Mouse (Mus musculus): ENCODE data around the gene Rps2. TPM values are rescaled to one million over a fixed set of nuclear protein-coding genes. Genes with fewer than 3 reads are reported as not detected.
"Not testable (repeated sequence)": the region's sequence is repeated elsewhere in the genome, so short reads cannot be mapped to it uniquely, and the experiment has no call there.

The Rps2 gene
- total RNA-seq, 2 experiments from 2014 or later = 564 to 585 TPM

DNA sequence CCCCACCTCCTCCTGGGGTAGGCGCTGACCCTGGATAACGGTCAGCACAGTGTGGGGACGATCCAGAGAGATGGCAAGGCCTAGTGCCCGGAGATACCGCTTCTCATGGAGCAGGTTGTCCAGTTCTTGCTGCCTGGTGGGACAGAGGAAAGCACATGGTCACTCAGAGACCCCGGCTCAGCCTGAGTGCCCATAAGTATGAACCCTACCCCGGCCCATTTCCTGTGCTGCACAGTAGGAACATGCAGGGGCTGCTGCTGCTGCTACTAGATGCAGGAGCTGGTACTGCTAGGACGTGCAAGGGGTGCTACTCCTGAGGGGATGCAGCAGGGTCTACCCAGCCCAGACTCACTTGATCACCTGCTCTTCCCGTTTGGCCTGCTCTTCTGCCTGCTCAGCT is 16.7 kb upstream of the Rps2 start:
- no peak for DNase-seq

DNA sequence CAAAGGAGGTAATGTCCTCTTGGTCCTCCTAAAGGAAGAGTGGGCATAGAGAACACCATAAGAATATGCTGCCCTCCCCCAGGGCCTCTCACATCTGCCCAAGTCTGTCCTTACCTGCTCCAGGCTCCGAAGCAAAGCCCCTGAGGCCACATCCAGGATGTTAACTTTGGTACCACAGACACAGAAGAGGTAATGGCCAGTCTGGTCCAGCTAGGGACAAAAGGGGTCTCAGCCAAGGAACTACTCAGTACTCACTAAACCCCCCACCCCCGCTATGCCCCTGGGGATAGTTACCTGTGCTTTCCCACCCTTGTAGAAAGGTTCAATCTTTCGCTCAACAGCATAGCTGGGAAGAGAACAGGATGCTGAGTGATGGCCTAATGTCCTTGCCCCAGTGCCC is 12.1 kb upstream of the Rps2 start:
- DNase-seq = no peak

DNA sequence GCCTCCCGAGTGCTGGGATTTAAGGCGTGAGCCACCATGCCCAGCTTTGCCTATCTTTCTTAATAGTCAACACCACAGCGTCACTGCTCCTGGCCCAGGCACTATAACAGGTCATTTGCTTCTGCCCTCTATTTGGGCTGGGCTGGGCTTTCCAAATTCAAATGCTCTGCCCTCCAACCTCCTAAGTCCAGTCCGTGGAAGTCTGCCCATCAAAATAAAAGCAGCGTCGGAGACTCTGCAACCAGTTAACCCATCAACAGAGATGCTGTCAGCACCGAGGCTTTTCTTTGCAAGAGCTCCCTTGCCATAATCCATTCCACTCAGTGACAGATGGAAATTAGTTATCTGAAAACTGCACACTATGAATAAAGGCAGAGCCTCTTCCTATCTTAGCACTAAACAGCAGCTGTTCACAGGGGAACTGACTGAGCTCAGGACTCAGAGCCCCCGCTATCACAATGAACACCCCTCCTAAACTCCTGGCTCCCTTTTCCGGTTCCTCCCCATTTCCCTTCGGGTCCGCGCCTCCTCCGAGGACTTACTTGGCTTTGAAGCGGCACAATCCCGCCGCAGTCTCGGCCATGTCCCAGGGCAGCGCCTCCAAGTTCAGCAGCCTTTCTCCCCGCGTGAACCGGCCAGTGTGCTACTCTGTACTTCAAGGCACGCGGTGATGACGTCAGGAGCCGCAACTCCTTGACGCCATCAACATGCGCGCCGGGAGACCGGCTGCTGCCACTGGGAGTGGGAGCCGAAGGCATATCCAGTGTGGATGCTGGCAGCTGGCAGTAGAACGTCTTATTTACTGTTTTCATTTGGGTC is 10.7 kb upstream of the Rps2 start, which contains the start of gene Tbl3:
Gene Tbl3, minus strand, starts transcription at position 679 of the 819 bp plus-strand sequence.
- DNase-seq = peak; percentile 87

DNA sequence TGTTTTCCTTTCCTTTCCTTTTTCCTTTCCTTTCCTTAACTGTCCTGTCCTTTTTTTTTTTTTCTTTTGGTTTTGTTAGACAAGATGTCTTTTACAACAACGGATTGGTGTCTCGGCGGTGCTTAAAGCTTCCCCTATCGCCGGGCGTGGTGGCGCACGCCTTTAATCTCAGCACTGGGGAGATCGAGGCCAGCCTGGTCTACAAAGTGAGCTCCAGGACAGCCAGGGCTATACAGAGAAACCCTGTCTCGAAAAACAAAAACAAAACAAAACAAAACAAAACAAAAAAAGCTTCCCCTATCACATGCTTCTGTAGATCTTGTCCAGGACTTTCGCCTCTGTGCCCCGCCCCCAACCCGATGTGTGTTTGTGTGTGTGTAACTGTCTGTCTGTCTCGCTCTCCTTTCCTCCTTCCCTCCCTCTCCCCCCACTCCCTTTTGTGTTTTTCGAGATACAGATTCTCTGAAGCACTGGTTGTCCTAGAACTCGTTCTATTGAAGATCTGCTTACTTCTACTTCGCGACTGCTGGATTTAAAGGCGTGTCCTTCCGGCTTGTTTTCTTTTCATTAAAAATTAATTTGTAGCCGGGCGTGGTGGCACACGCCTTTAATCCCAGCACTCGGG is 10.0 kb upstream of the Rps2 start:
- DNase-seq = no peak

DNA sequence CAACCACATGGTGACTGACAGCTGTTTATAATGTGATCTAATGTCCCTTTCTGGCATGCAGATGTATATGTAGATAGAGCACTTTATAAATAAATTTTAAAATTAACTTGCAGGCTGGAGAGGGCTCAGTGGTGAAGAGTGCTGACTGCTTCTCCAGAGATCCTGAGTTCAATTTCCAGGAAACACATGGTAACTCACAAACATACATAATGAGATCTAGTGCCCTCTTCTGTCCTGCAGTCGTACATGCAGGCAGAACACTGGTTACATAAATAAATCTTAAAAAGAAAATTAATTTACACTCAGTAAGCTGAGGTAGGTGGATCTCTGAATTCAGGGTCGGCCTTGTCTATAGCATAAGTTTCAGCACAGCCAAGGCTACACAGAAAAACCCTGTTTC is 9.3 kb upstream of the Rps2 start:
- no peak for DNase-seq

DNA sequence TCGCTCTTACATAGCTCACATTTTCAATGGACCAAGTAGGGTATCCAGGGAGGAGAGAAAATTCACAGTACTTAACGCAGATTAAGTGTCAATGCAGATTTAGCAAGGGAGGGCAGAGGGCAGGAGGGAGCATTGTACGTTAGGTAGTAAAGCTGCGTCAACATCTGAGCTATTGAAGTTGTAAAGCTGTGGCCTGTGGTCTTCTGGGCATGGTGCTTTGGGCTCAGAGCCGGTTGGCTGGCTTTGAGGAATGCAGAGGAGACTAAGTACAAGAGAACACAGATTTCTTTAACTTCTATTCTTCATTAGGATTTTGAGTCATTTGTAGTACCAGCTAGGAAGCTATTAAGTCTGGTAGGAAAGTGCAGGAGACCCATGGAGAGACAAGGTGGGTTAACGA is 2.4 kb upstream of the Rps2 start:
- DNase-seq = no peak

DNA sequence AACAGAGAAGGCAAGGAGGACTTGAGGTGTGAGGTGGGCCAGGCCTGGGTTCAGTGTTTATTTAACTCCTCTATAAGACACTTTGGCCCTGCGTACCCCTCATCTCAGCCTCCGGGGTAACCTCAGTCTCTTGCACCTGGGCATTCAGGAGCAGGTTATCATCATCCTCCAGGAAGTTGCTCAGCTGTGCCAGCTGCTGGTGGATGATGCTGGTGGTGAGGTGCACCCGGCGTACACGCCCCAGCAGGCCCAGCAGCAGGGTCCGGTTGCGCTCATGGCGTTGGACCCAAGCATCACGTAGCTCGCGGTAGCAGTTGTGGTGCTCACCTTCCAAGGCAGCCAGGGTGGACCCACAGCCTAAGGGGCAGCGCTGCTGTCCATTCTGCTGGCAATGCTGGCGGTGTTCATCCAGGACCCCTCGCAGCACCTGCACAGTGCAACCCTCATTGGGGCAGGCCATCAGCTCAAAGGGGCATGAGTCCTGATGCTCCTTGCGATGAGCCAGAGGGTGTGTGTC is 1.7 kb upstream of the Rps2 start:
- no peak for DNase-seq

DNA sequence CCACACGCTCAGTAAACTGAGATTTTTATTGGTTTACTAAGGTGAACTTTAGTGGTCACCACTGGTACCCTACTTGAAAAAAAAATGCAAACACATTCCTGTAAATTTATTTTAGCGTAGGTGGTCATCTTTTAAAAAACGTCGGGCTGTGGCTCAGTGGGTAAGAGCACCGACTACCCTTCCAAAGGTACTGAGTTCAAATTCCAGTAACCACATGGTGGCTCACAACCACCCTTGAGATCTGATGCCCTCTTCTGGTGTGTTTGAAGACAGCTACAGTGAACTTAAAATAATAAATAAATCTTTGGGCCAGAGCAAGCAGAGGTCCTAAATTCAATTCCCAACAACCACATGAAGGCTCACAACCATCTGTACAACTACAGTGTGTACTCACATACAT is 1.0 kb downstream of the Rps2 start:
- DNase-seq = not testable (repeated sequence)

DNA sequence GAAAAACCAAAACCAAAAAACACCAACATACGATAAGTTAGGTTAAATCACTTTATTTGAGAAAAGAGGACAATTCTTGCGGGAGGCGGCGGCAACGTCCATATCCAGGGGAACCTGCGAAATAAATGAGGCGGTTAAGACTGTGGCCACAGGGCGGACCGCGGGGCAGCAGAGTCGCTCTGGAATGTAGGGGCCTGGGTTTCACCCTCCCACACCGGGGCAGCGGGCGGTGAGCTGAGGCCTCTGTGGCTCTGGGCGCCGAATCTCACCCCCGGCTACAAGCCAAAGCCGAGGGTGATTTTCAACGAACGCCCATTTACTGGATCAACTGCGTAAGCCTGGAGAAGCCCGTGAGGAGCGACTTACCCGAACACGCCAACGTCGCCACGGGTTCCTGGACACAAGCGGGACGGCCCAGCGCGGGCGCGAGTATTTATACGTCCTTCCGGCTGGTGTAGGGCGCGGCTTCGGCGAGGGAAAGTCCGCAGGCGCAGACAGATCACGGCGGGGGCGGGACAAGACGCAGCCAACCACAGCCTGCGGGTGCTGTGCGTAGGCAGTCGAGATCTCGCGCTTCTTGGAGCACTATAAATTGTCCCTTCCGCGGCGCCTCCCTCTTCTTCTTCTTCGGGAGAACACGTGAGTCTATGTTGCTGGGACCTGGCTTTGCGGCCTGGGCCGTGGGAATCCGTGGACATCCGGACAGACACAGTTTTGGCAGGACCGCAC is 1.7 kb downstream of the Rps2 start:
- peak; percentile 98 for DNase-seq

DNA sequence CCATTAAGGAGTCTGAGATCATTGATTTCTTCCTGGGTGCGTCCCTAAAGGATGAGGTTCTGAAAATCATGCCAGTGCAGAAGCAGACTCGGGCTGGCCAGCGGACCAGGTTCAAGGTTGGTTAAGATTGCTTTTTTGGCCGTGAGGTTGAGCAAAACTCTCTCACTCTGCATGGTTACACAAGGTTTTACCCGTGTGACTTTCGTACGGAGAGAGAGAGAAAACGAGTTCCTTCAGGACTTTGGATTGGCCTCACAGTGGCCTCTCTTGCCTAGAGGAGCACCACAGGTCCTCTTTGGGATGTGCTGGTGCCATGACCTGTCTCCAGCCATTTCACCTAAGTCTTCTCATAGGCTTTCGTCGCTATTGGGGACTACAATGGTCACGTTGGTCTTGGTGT is 2.7 kb downstream of the Rps2 start:
- not testable (repeated sequence) for DNase-seq

DNA sequence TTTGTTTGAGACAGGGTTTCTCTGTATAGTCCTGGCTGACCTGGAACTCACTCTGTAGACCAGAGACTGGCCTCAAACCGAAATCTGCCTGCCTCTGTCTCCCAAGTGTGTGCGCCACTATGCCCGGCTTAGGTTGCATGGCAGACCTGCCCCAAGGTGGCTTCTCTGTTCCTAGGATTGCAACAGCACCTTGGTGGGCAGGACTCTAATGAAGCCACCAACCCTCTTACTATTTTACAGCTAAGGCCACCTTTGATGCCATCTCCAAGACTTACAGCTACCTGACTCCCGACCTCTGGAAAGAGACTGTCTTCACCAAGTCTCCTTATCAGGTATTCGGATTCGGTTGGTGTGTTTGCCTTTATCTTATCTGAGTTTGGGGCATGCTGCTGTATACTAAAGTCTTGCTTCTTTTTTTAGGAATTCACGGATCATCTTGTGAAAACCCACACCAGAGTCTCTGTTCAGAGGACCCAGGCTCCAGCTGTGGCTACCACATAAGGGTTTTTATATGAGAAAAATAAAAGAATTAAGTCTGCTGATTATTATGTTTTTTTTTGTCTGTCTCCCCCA is 3.6 kb downstream of the Rps2 start:
- not testable (repeated sequence) for DNase-seq

DNA sequence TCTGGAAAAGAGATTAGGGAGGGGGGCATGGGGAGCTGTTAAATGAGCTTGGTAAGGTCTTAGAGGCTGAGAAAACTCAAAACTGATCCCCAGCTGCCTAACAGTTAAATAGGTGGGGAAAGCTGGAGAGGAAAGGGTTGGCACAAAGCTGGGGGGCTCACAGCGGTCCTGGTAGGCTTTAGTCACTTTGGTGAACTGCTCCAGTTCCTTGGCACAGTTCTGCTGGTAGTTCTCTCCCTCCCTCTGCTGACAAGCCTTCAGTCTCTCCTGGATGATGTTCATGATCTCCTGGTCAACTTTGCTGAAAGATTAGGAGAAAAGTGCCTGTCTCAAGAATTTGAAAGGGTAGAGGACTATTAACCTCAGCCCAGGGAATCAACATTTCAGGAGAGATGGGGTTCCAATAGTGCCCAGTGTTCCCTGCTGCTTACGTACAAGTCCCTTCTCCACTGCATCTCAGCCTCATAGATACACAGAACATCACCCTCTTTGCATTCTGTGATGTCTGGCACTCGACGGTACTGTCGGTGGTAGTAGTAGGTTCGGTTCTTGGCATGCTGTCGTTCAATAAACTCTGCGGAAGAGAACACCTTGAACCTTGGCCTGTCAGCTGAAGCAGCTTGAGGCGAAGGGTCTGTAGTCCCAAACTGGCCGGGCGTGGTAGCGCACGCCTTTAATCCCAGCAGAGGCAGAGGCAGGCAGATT is 4.5 kb downstream of the Rps2 start:
- DNase-seq = no peak

DNA sequence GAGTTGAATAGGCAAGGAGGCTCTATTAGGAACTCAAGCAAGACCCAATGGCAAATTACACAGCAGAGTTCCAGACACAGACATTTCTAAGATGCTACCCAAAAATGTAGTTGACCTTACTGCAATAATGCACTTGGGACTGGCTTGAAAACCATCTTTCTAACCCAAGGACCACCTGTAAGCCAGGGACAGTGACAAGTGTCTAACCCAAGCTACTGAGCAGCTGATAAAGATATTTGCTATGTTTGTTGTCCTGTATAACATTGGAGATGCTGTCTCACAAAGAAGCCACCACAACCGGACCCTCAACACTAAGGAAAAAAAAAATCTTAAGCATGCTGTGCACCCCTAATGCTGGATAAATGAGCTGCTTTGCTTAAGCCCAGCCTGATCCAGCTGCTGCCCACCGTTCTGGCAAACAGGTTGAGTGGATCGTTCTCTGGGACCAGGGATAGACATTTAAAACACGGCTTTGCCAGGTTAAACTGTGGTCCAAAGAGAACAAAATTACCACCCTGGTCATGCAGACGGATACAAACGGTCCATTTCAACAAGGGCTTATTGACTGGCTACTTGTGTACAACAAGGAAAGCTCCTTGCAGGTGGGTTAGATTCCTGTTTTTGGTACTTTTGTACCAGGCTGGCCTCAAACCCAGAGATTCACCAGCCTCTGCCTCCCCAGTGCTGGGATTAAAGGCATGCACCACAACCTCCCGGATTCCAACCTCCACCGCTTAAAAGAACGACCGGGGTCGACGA is 5.4 kb downstream of the Rps2 start:
- no peak for DNase-seq

DNA sequence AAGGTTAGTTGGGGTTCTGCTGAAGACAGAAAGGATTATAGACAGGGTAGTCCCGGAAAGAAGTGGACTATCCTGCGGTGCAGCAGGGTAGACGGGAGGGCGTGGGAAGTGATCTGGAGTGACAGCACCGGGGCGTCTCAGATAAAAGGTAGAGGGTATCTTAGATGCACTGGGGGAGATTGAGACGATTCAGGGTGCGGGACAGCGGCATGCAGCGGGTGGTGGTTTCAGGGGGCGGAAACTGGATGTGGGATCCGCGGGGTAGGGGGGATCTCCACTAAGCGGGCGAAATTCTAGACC is 5.9 kb downstream of the Rps2 start:
- DNase-seq = no peak

DNA sequence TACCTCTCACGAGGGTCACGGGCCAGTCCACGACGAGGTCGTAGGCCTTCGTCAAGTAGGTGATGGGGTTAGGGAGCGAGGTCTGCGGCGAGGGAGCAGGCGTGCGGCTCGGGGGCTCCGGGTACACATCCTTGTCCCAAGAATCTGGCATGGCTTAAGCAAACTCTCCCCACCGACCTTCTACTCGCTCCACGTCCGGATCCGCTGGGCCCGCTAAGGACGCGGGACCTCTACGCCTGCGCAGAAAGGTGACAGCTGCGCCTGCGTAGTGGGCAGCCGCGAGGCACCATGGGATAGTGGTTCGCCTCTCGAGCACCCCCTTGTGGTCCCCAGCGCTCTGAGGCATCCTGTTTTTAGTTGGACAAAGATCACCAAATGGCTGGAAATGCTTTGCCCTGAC is 6.3 kb downstream of the Rps2 start, which contains the start of gene Ndufb10:
Gene Ndufb10, minus strand, starts transcription at position 295 of the 400 bp plus-strand sequence.
- peak; percentile 90 for DNase-seq

DNA sequence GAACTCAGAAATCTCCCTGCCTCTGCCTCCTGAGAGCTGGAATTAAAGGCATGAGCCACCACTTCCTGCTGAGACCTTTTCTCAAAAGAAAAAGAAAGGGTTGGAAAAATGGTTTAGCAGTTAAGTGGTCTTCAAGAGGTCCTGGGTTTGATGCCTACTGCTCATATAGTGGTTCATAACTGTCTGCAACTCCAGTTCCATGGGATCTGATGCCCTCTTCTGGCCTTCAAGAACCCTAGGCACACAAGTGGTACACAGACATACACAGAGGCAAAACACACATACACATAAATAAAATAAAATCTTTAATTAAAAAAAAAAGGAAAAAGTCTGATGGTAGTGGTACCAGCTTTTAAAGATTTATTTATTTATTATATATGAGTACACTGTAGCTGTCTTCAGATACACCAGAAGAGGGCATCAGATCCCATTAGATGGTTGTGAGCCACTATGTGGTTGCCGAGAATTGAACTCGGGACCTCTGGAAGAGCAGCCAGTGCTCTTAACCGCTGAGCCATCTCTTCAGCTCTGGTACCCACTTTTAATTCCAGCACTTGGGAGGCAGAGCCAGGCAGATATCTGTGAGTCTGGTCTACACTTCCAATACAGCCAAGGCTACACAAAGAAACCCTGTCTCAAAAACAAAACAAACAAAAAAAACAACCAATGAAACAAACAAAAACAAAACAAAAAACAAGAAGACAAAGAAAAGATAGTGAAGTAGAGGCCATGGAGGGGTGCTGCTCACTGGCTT is 7.9 kb downstream of the Rps2 start:
- DNase-seq = no peak

DNA sequence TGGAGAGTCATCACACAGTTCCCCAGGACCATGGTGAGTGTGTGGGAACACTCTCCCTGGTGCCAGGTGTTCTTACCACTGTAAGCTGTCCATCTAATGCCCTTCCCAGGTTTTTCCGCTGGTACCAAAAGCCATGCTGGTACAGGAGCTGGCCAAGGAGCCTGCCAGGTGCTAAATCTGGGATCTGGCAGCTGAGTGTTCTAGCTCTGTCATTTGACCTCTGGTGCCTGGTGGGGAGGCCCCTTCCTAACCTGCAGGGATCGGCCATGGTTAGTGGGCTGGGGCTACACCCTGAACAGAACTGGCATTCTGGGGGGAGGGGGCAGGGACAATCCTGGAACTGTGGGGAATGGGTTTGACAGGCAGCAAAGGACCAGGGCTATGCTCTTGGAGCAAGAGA is 9.7 kb downstream of the Rps2 start, which contains the start of gene Rpl3l:
Gene Rpl3l, plus strand, starts transcription at position 203 of the 400 bp plus-strand sequence.
- peak; percentile 81 for DNase-seq

DNA sequence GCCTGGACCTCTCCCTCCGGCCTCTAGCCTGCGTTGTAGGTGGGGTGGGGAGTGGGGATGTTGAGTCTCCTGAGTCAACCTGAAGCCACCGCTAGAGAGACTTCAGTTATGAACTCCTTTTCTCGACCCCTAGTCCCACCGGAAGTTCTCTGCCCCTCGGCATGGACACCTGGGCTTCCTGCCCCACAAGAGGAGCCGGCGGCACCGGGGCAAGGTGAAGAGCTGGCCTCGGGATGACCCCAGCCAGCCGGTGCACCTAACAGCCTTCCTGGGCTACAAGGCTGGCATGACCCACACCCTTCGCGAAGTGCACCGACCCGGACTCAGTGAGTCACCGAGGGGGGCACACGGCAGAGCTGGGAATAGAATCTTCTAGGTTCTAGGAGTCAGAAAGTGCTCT is 10.3 kb downstream of the Rps2 start:
- DNase-seq = no peak

DNA sequence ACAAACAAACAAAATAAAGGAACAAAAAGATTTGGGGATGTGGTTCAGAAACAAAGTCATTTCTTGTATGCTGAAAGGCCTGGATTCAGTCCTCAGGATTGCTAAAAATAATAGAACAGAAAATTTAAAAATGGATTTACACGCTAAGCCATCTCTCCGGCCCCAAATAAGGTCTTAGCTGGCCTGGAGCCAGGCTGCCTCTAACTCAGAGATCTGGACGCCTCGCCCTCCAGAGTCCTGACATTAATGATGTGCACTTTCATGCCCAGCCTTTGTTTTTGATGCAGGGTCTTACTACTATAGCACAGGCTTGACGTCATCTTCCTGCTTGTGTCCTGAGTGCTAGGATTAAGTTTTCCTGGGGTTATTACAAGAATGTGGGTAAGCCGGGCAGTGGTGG is 11.2 kb downstream of the Rps2 start:
- DNase-seq = no peak

DNA sequence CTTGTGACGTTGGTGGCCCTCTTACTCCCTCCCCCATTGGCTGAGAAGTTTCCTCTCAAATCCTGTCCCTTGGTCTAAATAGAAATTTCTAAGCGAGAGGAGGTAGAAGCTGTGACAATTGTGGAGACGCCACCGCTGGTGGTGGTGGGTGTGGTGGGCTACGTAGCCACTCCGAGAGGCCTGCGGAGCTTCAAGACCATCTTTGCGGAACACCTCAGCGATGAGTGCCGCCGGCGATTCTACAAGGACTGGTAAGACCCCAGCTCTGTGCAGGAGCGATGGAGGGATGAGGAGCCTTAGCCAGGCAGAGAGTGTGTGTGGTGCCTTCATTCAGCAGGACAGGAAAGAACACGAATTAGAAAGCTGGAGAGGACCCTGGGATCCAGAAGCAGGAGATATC is 12.9 kb downstream of the Rps2 start:
- DNase-seq = no peak

All from gastrocnemius, postnatal 25 days (tissue).